Mouse (Mus musculus): Measurements from ENCODE around the gene Olfr726. TPM values are rescaled to one million over a fixed set of nuclear protein-coding genes. Genes with fewer than 3 reads are reported as not detected.
A peak's percentile ranks its signal among the peaks of the same experiment; 100 is the strongest.

Gene Olfr726
- not detected in 2 replicates for total RNA-seq (2021)
- long read RNA-seq, experiment 1, result 0 reads
- long read RNA-seq, experiment 2, result 0 reads

- DNase-seq, result no peak
These were observed at the start of gene Olfr726 for GRCm38 (mm10) chr14:50090853-50091252. Olfr726 (minus strand) TSS chr14:50090953.

GRCm38 (mm10) chr14:50122886-50123285, 32.1 kb upstream of the Olfr726 start, which contains the start of gene Olfr727:
Olfr727 (plus strand) TSS chr14:50123186.
- DNase-seq, result no peak

- no peak for DNase-seq
These were observed 28.0 kb downstream of the Olfr726 start for GRCm38 (mm10) chr14:50062733-50063104.

GRCm38 (mm10) chr14:50061955-50062732, 28.6 kb downstream of the Olfr726 start:
- peak; percentile 63 for DNase-seq

- DNase-seq, result no peak
These were observed 29.2 kb downstream of the Olfr726 start for GRCm38 (mm10) chr14:50061590-50061954.

- DNase-seq, result no peak
These were observed 29.6 kb downstream of the Olfr726 start for GRCm38 (mm10) chr14:50061179-50061578.

GRCm38 (mm10) chr14:50040275-50040674, 50.5 kb downstream of the Olfr726 start, which contains the start of gene Olfr725:
Olfr725 (minus strand) TSS chr14:50040375.
- no peak for DNase-seq

Other genes starting within 250 kb of the Olfr726 start
- not detected in 2 replicates for gene Olfr722, start 189.0 kb downstream of the Olfr726 start, total RNA-seq (2021)
- not detected in 2 replicates for gene Olfr723, start 159.2 kb downstream of the Olfr726 start, total RNA-seq (2021)
- not detected in 2 replicates for gene Olfr724, start 127.7 kb downstream of the Olfr726 start, total RNA-seq (2021)
- not detected in 2 replicates for gene Olfr725, start 50.6 kb downstream of the Olfr726 start, total RNA-seq (2021)
- not detected in 2 replicates for gene Olfr727, start 32.2 kb upstream of the Olfr726 start, total RNA-seq (2021)
- not detected in 2 replicates for gene Olfr728, start 51.7 kb upstream of the Olfr726 start, total RNA-seq (2021)
- not detected in 2 replicates for gene Olfr729, start 62.0 kb upstream of the Olfr726 start, total RNA-seq (2021)
- not detected in 2 replicates for gene Olfr730, start 97.2 kb upstream of the Olfr726 start, total RNA-seq (2021)
- not detected in 2 replicates for gene Olfr731, start 150.9 kb upstream of the Olfr726 start, total RNA-seq (2021)
- gene Olfr732, start 193.3 kb upstream of the Olfr726 start, total RNA-seq (2021), result not detected in 2 replicates
- gene Olfr733, start 210.6 kb upstream of the Olfr726 start, total RNA-seq (2021), result not detected in 2 replicates
- gene Olfr734, start 235.8 kb upstream of the Olfr726 start, total RNA-seq (2021), result not detected in 2 replicates

Measured in adrenal gland, postnatal 14 days (tissue).